Mouse (Mus musculus): ENCODE measurements at regions not wholly inside any gene's neighbourhood (a gene's known extent, or its start where the extent isn't known, plus 50 kb on each side); places are given as distances from the start of the nearest gene placed in this dataset.
A peak's percentile ranks its signal among the peaks of the same experiment; 100 is the strongest.

- ATAC-seq (ENCODE audit: low FRiP score) (no peak), DNase-seq (ENCODE audit: low spot score) (no peak)
- H3K27me3 ChIP-seq (ENCODE audit: control insufficient read depth, insufficient read depth, low read length), result no peaks in the 10 kb centered on the region
- 92% methylated on average over 6 of the region's 6 CpGs for WGBS
- no peaks in the 10 kb centered on the region for H3K9me3 ChIP-seq (ENCODE audit: control insufficient read depth, low read length)
- H3K9ac ChIP-seq (ENCODE audit: low read depth, low read length), result no peak overlapping the region
- H3K4me1 ChIP-seq (replicated peaks; ENCODE audit: control insufficient read depth, insufficient read depth, low read length), result no peaks in the 10 kb centered on the region
- no peak overlapping the region for H3K4me2 ChIP-seq (replicated peaks; ENCODE audit: low read depth, low read length)
- no peak overlapping the region for H3K27ac ChIP-seq (ENCODE audit: low read depth, low read length)
- no peaks in the 10 kb centered on the region for H3K36me3 ChIP-seq (ENCODE audit: control insufficient read depth, insufficient read depth, low read length)
- no peak overlapping the region for H3K4me3 ChIP-seq (ENCODE audit: low read depth, low read length)
Measured at GRCm38 (mm10) chr3:132441226-132441625, 188.4 kb upstream of the Gimd1 start.

GRCm38 (mm10) chr3:132453927-132454326 is 175.7 kb upstream of the Gimd1 start:
- 79% methylated on average over 4 of the region's 4 CpGs for WGBS

GRCm38 (mm10) chr3:132462348-132462959 is 167.2 kb upstream of the Gimd1 start:
- no peak overlapping the region for H3K27ac ChIP-seq (ENCODE audit: low read depth, low read length)
- H3K4me3 ChIP-seq (ENCODE audit: low read depth, low read length), result no peak overlapping the region
- H3K9me3 ChIP-seq (ENCODE audit: control insufficient read depth, low read length), result no peaks in the 10 kb centered on the region
- H3K4me2 ChIP-seq (replicated peaks; ENCODE audit: low read depth, low read length), result no peak overlapping the region
- H3K36me3 ChIP-seq (ENCODE audit: control insufficient read depth, insufficient read depth, low read length), result no peaks in the 10 kb centered on the region
- DNase-seq (ENCODE audit: low spot score) (no peak), ATAC-seq (ENCODE audit: low FRiP score) (no peak)
- no peak overlapping the region for H3K9ac ChIP-seq (ENCODE audit: low read depth, low read length)
- WGBS, result 84% methylated on average over 5 of the region's 5 CpGs
- H3K4me1 ChIP-seq (replicated peaks; ENCODE audit: control insufficient read depth, insufficient read depth, low read length), result no peaks in the 10 kb centered on the region
- no peaks in the 10 kb centered on the region for H3K27me3 ChIP-seq (ENCODE audit: control insufficient read depth, insufficient read depth, low read length)

More at GRCm38 (mm10) chr3:132453927-132454326, 175.7 kb upstream of the Gimd1 start:
- H3K9ac ChIP-seq (ENCODE audit: low read depth, low read length), result no peak overlapping the region
- H3K27me3 ChIP-seq (ENCODE audit: control insufficient read depth, insufficient read depth, low read length), result no peaks in the 10 kb centered on the region
- DNase-seq (ENCODE audit: low spot score), result no peak
- H3K4me3 ChIP-seq (ENCODE audit: low read depth, low read length), result no peak overlapping the region
- H3K36me3 ChIP-seq (ENCODE audit: control insufficient read depth, insufficient read depth, low read length), result no peaks in the 10 kb centered on the region
- no peak overlapping the region for H3K4me2 ChIP-seq (replicated peaks; ENCODE audit: low read depth, low read length)
- no peaks in the 10 kb centered on the region for H3K9me3 ChIP-seq (ENCODE audit: control insufficient read depth, low read length)
- no peak overlapping the region for H3K27ac ChIP-seq (ENCODE audit: low read depth, low read length)
- no peak for ATAC-seq (ENCODE audit: low FRiP score)
- H3K4me1 ChIP-seq (replicated peaks; ENCODE audit: control insufficient read depth, insufficient read depth, low read length), result no peaks in the 10 kb centered on the region

- ATAC-seq (ENCODE audit: low FRiP score), result no peak
- Histone ChIP-seq H3K4me1 (replicated peaks; ENCODE audit: control insufficient read depth, insufficient read depth, low read length) (no peaks in the 10 kb centered on the region), H3K4me3 (ENCODE audit: low read depth, low read length) (no peak overlapping the region), H3K27ac (ENCODE audit: low read depth, low read length) (no peak overlapping the region), H3K9me3 (ENCODE audit: control insufficient read depth, low read length) (no peaks in the 10 kb centered on the region), H3K9ac (ENCODE audit: low read depth, low read length) (no peak overlapping the region), H3K4me2 (replicated peaks; ENCODE audit: low read depth, low read length) (no peak overlapping the region), H3K27me3 (ENCODE audit: control insufficient read depth, insufficient read depth, low read length) (no peaks in the 10 kb centered on the region), H3K36me3 (ENCODE audit: control insufficient read depth, insufficient read depth, low read length) (no peaks in the 10 kb centered on the region)
- DNase-seq (ENCODE audit: low spot score), result no peak
- WGBS, result 25% methylated on average over 4 of the region's 4 CpGs
Measured at GRCm38 (mm10) chr3:132471070-132471469, 158.6 kb upstream of the Gimd1 start.

- DNase-seq (ENCODE audit: low spot score), result no peak
- H3K4me2 ChIP-seq (replicated peaks; ENCODE audit: low read depth, low read length), result no peak overlapping the region
- H3K27me3 ChIP-seq (ENCODE audit: control insufficient read depth, insufficient read depth, low read length), result no peaks in the 10 kb centered on the region
- 83% methylated on average over 5 of the region's 5 CpGs for WGBS
- no peak for ATAC-seq (ENCODE audit: low FRiP score)
- H3K9ac ChIP-seq (ENCODE audit: low read depth, low read length), result no peak overlapping the region
- H3K36me3 ChIP-seq (ENCODE audit: control insufficient read depth, insufficient read depth, low read length), result no peaks in the 10 kb centered on the region
- no peaks in the 10 kb centered on the region for H3K4me1 ChIP-seq (replicated peaks; ENCODE audit: control insufficient read depth, insufficient read depth, low read length)
- no peaks in the 10 kb centered on the region for H3K9me3 ChIP-seq (ENCODE audit: control insufficient read depth, low read length)
- H3K4me3 ChIP-seq (ENCODE audit: low read depth, low read length), result no peak overlapping the region
- H3K27ac ChIP-seq (ENCODE audit: low read depth, low read length), result no peak overlapping the region
Measured at GRCm38 (mm10) chr3:132477768-132478167, 151.9 kb upstream of the Gimd1 start.

GRCm38 (mm10) chr3:132479275-132479674 is 150.3 kb upstream of the Gimd1 start:
- Histone ChIP-seq H3K4me2 (replicated peaks; ENCODE audit: low read depth, low read length) (no peak overlapping the region), H3K9me3 (ENCODE audit: control insufficient read depth, low read length) (no peaks in the 10 kb centered on the region), H3K4me1 (replicated peaks; ENCODE audit: control insufficient read depth, insufficient read depth, low read length) (no peaks in the 10 kb centered on the region), H3K9ac (ENCODE audit: low read depth, low read length) (no peak overlapping the region), H3K27me3 (ENCODE audit: control insufficient read depth, insufficient read depth, low read length) (no peaks in the 10 kb centered on the region), H3K36me3 (ENCODE audit: control insufficient read depth, insufficient read depth, low read length) (no peaks in the 10 kb centered on the region), H3K27ac (ENCODE audit: low read depth, low read length) (no peak overlapping the region), H3K4me3 (ENCODE audit: low read depth, low read length) (no peak overlapping the region)
- DNase-seq (ENCODE audit: low spot score), result no peak
- no peak for ATAC-seq (ENCODE audit: low FRiP score)
- WGBS, result 81% methylated on average over 2 of the region's 2 CpGs

GRCm38 (mm10) chr3:132484814-132485213 is 144.8 kb upstream of the Gimd1 start:
- H3K9ac ChIP-seq (ENCODE audit: low read depth, low read length), result no peak overlapping the region
- WGBS, result 91% methylated on average over 2 of the region's 2 CpGs
- DNase-seq (ENCODE audit: low spot score), result no peak

GRCm38 (mm10) chr3:132485553-132485952 is 144.1 kb upstream of the Gimd1 start:
- Histone ChIP-seq H3K27me3 (ENCODE audit: control insufficient read depth, insufficient read depth, low read length) (no peaks in the 10 kb centered on the region), H3K36me3 (ENCODE audit: control insufficient read depth, insufficient read depth, low read length) (no peaks in the 10 kb centered on the region), H3K4me2 (replicated peaks; ENCODE audit: low read depth, low read length) (no peak overlapping the region), H3K27ac (ENCODE audit: low read depth, low read length) (no peak overlapping the region), H3K4me1 (replicated peaks; ENCODE audit: control insufficient read depth, insufficient read depth, low read length) (no peaks in the 10 kb centered on the region), H3K9me3 (ENCODE audit: control insufficient read depth, low read length) (no peaks in the 10 kb centered on the region), H3K9ac (ENCODE audit: low read depth, low read length) (no peak overlapping the region), H3K4me3 (ENCODE audit: low read depth, low read length) (no peak overlapping the region)
- DNase-seq (ENCODE audit: low spot score), result no peak
- no peak for ATAC-seq (ENCODE audit: low FRiP score)
- 88% methylated on average over 5 of the region's 5 CpGs for WGBS

More at GRCm38 (mm10) chr3:132484814-132485213, 144.8 kb upstream of the Gimd1 start:
- ATAC-seq (ENCODE audit: low FRiP score), result no peak
- H3K4me1 ChIP-seq (replicated peaks; ENCODE audit: control insufficient read depth, insufficient read depth, low read length), result no peaks in the 10 kb centered on the region
- H3K9me3 ChIP-seq (ENCODE audit: control insufficient read depth, low read length), result no peaks in the 10 kb centered on the region
- H3K36me3 ChIP-seq (ENCODE audit: control insufficient read depth, insufficient read depth, low read length), result no peaks in the 10 kb centered on the region
- no peak overlapping the region for H3K27ac ChIP-seq (ENCODE audit: low read depth, low read length)
- no peaks in the 10 kb centered on the region for H3K27me3 ChIP-seq (ENCODE audit: control insufficient read depth, insufficient read depth, low read length)
- H3K4me3 ChIP-seq (ENCODE audit: low read depth, low read length), result no peak overlapping the region
- no peak overlapping the region for H3K4me2 ChIP-seq (replicated peaks; ENCODE audit: low read depth, low read length)

GRCm38 (mm10) chr3:132506095-132506494 is 123.5 kb upstream of the Gimd1 start:
- Histone ChIP-seq H3K4me1 (replicated peaks; ENCODE audit: control insufficient read depth, insufficient read depth, low read length) (no peaks in the 10 kb centered on the region), H3K36me3 (ENCODE audit: control insufficient read depth, insufficient read depth, low read length) (no peaks in the 10 kb centered on the region), H3K27me3 (ENCODE audit: control insufficient read depth, insufficient read depth, low read length) (no peaks in the 10 kb centered on the region), H3K4me2 (replicated peaks; ENCODE audit: low read depth, low read length) (no peak overlapping the region), H3K27ac (ENCODE audit: low read depth, low read length) (no peak overlapping the region), H3K4me3 (ENCODE audit: low read depth, low read length) (no peak overlapping the region), H3K9me3 (ENCODE audit: control insufficient read depth, low read length) (no peaks in the 10 kb centered on the region), H3K9ac (ENCODE audit: low read depth, low read length) (no peak overlapping the region)
- 20% methylated on average over 4 of the region's 4 CpGs for WGBS
- DNase-seq (ENCODE audit: low spot score), result peak; percentile 70
- ATAC-seq (ENCODE audit: low FRiP score), result peak; percentile 86
